Mouse (Mus musculus): Measurements from ENCODE around the gene Gmds. TPM values are rescaled to one million over a fixed set of nuclear protein-coding genes. Genes with fewer than 3 reads are reported as not detected.

The Gmds gene
- polyA plus RNA-seq, 1 experiment from 2014 or later: 38.0 TPM

GRCm38 (mm10) chr13:31807736-31808115 lies 530.8 kb downstream of the Gmds start:
- Histone ChIP-seq H3K9ac (replicated peaks; ENCODE audit: low read length) (peak overlapping the region; percentile 98), H3K36me3 (ENCODE audit: insufficient read depth, low read length) (0 out of 2 replicates have a peak, but pooled peaks cover 4% of the 10 kb centered on the region), H3K4me1 (ENCODE audit: insufficient read depth, low read length) (peaks cover 32% of the 10 kb centered on the region), H3K27ac (ENCODE audit: low read length) (peak overlapping the region; percentile 99), H3K4me3 (ENCODE audit: low read length) (peak overlapping the region; percentile 87), H3K27me3 (ENCODE audit: insufficient read depth, low read length) (peaks cover 10% of the 10 kb centered on the region), H3K4me2 (replicated peaks; ENCODE audit: low read depth, low read length) (peak overlapping the region; percentile 83), H3K9me3 (ENCODE audit: low read length) (no peaks in the 10 kb centered on the region)
- no peak for ATAC-seq (ENCODE audit: low FRiP score, low TSS enrichment)
- WGBS: under 1% methylated on average over 46 of the region's 47 CpGs

- under 1% methylated on average over 95 of the region's 101 CpGs for WGBS
- Histone ChIP-seq H3K27ac (ENCODE audit: low read length) (peak overlapping the region; percentile 99), H3K36me3 (ENCODE audit: insufficient read depth, low read length) (0 out of 2 replicates have a peak, but pooled peaks cover 4% of the 10 kb centered on the region), H3K27me3 (ENCODE audit: insufficient read depth, low read length) (peaks cover 13% of the 10 kb centered on the region), H3K4me3 (ENCODE audit: low read length) (peak overlapping the region; percentile 87), H3K9ac (replicated peaks; ENCODE audit: low read length) (peak overlapping the region; percentile 98), H3K4me2 (replicated peaks; ENCODE audit: low read depth, low read length) (peak overlapping the region; percentile 83), H3K9me3 (ENCODE audit: low read length) (no peaks in the 10 kb centered on the region), H3K4me1 (ENCODE audit: insufficient read depth, low read length) (peaks cover 28% of the 10 kb centered on the region)
- ATAC-seq (ENCODE audit: low FRiP score, low TSS enrichment): peak; percentile 26; the same call in 1 of the 2 replicates
These were observed 531.4 kb downstream of the Gmds start for GRCm38 (mm10) chr13:31806890-31807735.

DNA sequence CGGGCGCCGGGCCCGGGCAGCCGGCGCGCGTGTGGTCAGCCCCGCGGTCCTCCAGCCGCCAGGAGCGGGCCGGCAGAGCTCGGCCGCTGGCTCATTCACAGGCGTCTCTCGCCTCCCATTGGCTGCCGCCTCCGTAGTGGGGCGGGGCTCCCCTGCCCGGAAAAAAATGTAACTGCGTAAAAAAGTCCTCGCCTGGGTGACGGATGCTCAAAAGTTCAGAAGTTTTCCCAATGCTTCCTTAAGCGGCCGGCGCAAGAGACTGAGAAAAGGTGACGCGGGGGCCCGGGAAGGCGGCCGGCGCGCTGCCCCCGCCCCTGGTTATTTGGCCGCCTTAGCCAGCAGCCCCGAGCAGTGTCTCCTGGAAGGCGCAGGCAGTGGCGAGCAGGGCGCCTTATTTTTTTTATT lies 532.1 kb downstream of the Gmds start, which contains the start of gene Foxc1:
Gene Foxc1 (plus strand): TSS at position 206 of the 405 bp plus-strand sequence.
- Histone ChIP-seq H3K4me3 (ENCODE audit: low read length) (peak within 1 kb of the TSS; percentile 87), H3K4me2 (replicated peaks; ENCODE audit: low read depth, low read length) (peak within 1 kb of the TSS; percentile 83), H3K9ac (replicated peaks; ENCODE audit: low read length) (peak within 1 kb of the TSS; percentile 98), H3K36me3 (ENCODE audit: insufficient read depth, low read length) (no peaks in the 10 kb centered on the region), H3K27me3 (ENCODE audit: insufficient read depth, low read length) (peaks cover 15% of the 10 kb centered on the region), H3K4me1 (ENCODE audit: insufficient read depth, low read length) (peaks cover 35% of the 10 kb centered on the region), H3K9me3 (ENCODE audit: low read length) (no peaks in the 10 kb centered on the region), H3K27ac (ENCODE audit: low read length) (peak within 1 kb of the TSS; percentile 99)
- under 1% methylated on average over 40 of the region's 40 CpGs for WGBS
- ATAC-seq (ENCODE audit: low FRiP score, low TSS enrichment): peak; percentile 92

DNA sequence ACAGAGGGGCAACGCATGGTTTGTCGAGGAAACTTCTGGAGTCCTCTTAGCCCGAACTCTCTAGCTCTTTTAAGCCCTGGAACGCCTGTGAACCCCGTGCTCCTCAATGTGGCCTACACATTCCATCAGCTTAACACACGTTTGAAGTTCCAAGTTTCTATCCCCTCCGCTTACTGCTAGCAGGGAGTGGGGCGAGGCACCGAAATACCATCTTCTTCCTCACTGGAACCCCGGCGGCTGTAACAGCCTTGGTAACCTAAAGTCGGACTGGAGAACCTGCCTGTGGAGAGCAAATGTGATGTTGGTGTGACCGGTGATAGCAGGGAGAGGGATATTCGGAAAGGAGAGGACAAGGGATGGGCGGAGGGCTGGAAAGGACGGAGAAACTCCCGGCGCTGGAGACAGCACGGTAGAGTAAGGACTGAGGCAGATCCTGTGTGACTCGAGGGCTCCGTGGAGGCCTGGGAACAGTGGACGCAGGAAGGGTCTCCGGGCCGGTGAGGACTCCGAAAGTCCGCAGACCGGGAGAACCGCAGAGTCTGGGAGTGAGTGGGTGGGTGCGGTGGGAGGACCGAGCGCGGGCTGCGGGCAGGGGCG lies 532.6 kb downstream of the Gmds start:
- H3K27me3 ChIP-seq (ENCODE audit: insufficient read depth, low read length): peaks cover 16% of the 10 kb centered on the region
- peak overlapping the region; percentile 87 for H3K4me3 ChIP-seq (ENCODE audit: low read length)
- ATAC-seq (ENCODE audit: low FRiP score, low TSS enrichment): peak; percentile 74
- H3K9me3 ChIP-seq (ENCODE audit: low read length): no peaks in the 10 kb centered on the region
- no peaks in the 10 kb centered on the region for H3K36me3 ChIP-seq (ENCODE audit: insufficient read depth, low read length)
- peak overlapping the region; percentile 98 for H3K9ac ChIP-seq (replicated peaks; ENCODE audit: low read length)
- H3K4me2 ChIP-seq (replicated peaks; ENCODE audit: low read depth, low read length): peak overlapping the region; percentile 83
- WGBS: 4% methylated on average over 34 of the region's 34 CpGs
- H3K27ac ChIP-seq (ENCODE audit: low read length): peak overlapping the region; percentile 99
- H3K4me1 ChIP-seq (ENCODE audit: insufficient read depth, low read length): peaks cover 35% of the 10 kb centered on the region

DNA sequence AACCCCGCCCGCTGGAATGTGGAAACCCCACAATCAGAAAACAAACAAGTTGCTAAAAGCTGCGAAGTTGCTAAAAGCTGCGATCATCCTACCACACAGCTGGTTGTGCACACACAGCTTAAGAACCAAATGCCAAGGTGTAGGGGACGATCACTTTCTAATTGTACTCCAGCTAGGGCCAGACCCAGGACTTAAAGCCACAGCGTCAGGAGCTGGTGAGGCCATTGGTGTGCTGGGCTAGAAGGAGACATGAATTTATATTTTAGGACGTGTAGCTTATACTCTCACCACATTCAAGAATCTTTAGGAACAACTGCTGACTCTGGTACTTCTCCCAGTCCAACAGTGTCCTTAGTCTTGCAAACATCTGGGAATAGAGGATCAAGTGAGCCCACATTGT lies 534.0 kb downstream of the Gmds start:
- 20% methylated on average over 7 of the region's 7 CpGs for WGBS
- Histone ChIP-seq H3K9ac (replicated peaks; ENCODE audit: low read length) (peak overlapping the region; percentile 43; the same call in 1 of the 2 replicates), H3K4me3 (ENCODE audit: low read length) (no peak overlapping the region; the same call in 1 of the 2 replicates), H3K36me3 (ENCODE audit: insufficient read depth, low read length) (no peaks in the 10 kb centered on the region), H3K4me1 (ENCODE audit: insufficient read depth, low read length) (peaks cover 40% of the 10 kb centered on the region), H3K9me3 (ENCODE audit: low read length) (no peaks in the 10 kb centered on the region), H3K27me3 (ENCODE audit: insufficient read depth, low read length) (peaks cover 25% of the 10 kb centered on the region), H3K4me2 (replicated peaks; ENCODE audit: low read depth, low read length) (peak overlapping the region; percentile 83), H3K27ac (ENCODE audit: low read length) (0 out of 2 replicates have a peak overlapping the region, but pooled peaks have one; percentile 24)
- ATAC-seq (ENCODE audit: low FRiP score, low TSS enrichment): no peak

DNA sequence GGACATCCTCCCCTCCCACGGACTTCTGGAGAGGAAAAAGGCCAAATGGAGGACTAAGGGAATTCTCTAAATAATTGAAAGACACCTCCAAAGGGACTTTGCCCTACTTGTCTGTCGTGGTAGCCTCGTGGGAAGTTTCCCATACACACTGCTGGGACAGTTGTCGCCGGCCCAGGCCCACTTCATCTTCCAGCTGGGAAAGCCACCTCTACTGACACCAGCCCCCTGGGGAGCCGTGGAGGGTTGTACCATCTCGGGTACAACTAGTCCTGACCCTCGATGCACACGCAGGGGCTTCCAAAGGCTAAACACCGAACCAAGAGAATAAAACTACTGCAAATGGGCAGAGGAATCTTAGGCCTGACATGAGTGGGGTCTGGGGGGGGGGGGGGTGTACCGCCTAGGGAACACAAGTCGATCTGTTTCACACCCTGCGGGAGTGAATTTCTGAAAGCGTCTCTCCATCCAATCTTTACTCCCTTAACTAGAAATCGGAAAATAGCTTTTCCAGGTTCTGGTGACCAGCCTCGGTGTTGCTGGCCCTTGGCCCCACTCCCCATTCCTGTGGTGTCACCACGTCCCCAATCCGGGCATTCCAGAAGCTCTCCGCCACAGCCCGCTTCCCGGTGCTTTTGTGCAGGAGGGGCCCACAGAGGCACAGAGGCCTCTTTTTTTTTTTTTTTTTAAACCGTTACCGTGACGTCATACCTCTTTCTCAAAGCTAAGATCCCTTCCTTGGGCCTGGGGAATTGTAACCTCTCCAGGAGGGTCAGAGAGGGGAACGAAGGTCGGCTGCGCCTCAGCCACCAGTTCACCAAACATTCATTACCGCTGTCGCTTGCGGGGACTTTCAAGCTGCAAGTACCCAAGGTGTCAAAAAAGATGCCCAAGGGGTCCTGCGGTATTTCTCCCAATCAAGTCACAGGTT lies 535.1 kb downstream of the Gmds start:
- no peak for ATAC-seq (ENCODE audit: low FRiP score, low TSS enrichment)
- peaks cover 40% of the 10 kb centered on the region for H3K4me1 ChIP-seq (ENCODE audit: insufficient read depth, low read length)
- peaks cover 37% of the 10 kb centered on the region for H3K27me3 ChIP-seq (ENCODE audit: insufficient read depth, low read length)
- no peaks in the 10 kb centered on the region for H3K36me3 ChIP-seq (ENCODE audit: insufficient read depth, low read length)
- peak overlapping the region; percentile 19 for H3K9ac ChIP-seq (replicated peaks; ENCODE audit: low read length)
- H3K4me2 ChIP-seq (replicated peaks; ENCODE audit: low read depth, low read length): peak overlapping the region; percentile 83
- WGBS: 9% methylated on average over 30 of the region's 31 CpGs
- no peak overlapping the region for H3K27ac ChIP-seq (ENCODE audit: low read length)
- no peaks in the 10 kb centered on the region for H3K9me3 ChIP-seq (ENCODE audit: low read length)
- peak overlapping the region; percentile 9 for H3K4me3 ChIP-seq (ENCODE audit: low read length)

DNA sequence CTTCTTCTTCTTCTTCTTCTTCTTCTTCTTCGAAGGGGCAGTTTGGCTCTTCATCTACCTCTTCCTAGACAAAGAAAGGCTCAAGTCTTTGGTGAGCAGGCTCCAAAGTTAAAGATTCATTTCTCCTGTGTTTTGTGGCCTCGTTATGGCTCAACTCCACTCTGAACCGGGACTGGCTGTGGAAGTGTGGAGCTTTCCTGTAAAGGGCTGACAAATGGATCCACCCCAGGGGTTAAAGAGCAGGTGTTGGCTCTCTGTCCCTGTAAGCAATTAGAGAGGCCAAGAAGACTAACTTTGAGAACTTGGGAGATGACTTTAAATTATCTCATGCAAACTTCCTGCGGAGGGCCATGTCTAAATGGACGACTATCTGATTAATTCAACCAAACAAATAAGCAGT lies 536.1 kb downstream of the Gmds start:
- no peaks in the 10 kb centered on the region for H3K9me3 ChIP-seq (ENCODE audit: low read length)
- H3K27ac ChIP-seq (ENCODE audit: low read length): no peak overlapping the region
- H3K27me3 ChIP-seq (ENCODE audit: insufficient read depth, low read length): peaks cover 40% of the 10 kb centered on the region
- no peak overlapping the region for H3K4me2 ChIP-seq (replicated peaks; ENCODE audit: low read depth, low read length)
- H3K4me3 ChIP-seq (ENCODE audit: low read length): no peak overlapping the region
- no peak for ATAC-seq (ENCODE audit: low FRiP score, low TSS enrichment)
- no peaks in the 10 kb centered on the region for H3K36me3 ChIP-seq (ENCODE audit: insufficient read depth, low read length)
- no peak overlapping the region for H3K9ac ChIP-seq (replicated peaks; ENCODE audit: low read length)
- 26% methylated on average over 5 of the region's 5 CpGs for WGBS
- peaks cover 40% of the 10 kb centered on the region for H3K4me1 ChIP-seq (ENCODE audit: insufficient read depth, low read length)

DNA sequence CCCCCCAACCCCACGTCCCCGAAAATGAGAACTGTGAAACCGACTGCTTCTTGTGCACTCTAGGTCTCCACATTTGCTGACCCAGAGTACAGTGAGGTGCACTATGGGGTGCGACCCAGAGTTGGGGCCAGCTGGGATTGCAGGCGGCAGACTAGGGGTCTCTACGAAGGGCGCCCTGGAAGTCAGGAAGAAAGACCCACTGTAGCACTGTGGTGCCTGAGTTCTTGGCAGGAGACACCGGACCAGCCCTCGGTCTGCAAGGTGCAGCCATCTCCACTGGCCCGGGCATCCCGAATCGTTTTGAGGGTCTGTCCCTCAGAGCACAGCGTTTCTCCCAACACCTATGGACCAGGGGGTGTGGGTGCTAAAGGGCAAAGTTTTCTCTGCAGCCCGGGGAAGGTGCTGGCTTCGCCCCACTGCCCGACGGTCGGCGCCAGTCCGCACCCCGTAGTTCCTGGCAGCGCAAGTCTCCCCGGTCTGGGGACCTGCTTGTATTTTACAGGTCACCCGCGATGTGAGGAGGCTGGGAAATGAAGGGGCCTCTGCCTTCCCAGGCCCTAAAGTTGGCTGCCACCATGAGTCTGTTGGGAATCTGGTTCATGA lies 536.7 kb downstream of the Gmds start:
- H3K4me3 ChIP-seq (ENCODE audit: low read length): peak overlapping the region; percentile 41
- peaks cover 40% of the 10 kb centered on the region for H3K27me3 ChIP-seq (ENCODE audit: insufficient read depth, low read length)
- H3K36me3 ChIP-seq (ENCODE audit: insufficient read depth, low read length): no peaks in the 10 kb centered on the region
- no peak for ATAC-seq (ENCODE audit: low FRiP score, low TSS enrichment)
- whole genome bisulfite sequencing: 10% methylated on average over 24 of the region's 25 CpGs
- no peak overlapping the region for H3K27ac ChIP-seq (ENCODE audit: low read length)
- H3K9me3 ChIP-seq (ENCODE audit: low read length): no peaks in the 10 kb centered on the region
- peaks cover 40% of the 10 kb centered on the region for H3K4me1 ChIP-seq (ENCODE audit: insufficient read depth, low read length)
- H3K4me2 ChIP-seq (replicated peaks; ENCODE audit: low read depth, low read length): peak overlapping the region; percentile 68
- H3K9ac ChIP-seq (replicated peaks; ENCODE audit: low read length): peak overlapping the region; percentile 57
